Mouse (Mus musculus) liver, adult 2 months (tissue): ENCODE results near the gene Fut8.
"Not testable (repeated sequence)": the region's sequence is repeated elsewhere in the genome, so short reads cannot be mapped to it uniquely, and the experiment has no call there.

Experiments used
- CTCF ChIP-seq: fragments of 200-500 bp; IDR thresholded peaks from 2 replicates; pipeline ENCODE4 v1.5.1; 2011; ENCODE audit warnings: low read depth, low read length, control low read depth
- POLR2A ChIP-seq: fragments of 200-500 bp; IDR thresholded peaks from 2 replicates; pipeline ENCODE4 v1.6.1; 2011; ENCODE audit warnings: low read length, control low read depth; ENCODE audit not compliant: insufficient read depth; ENCODE audit errors: extremely low read depth

DNA sequence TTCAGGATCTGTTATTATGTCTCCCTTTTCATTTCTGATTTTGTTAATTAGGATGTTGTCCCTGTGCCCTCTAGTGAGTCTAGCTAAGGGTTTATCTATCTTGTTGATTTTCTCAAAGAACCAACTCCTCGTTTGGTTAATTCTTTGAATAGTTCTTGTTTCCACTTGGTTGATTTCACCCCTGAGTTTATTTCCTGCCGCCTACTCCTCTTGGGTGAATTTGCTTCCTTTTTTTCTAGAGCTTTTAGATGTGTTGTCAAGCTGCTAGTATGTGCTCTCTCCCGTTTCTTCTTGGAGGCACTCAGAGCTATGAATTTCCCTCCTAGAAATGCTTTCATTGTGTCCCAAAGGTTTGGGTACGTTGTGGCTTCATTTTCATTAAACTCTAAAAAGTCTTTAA lies 286.1 kb downstream of the Fut8 start:
- TF ChIP-seq CTCF, POLR2A: not testable (repeated sequence)
